Mouse (Mus musculus) CH12.LX (cell line): ENCODE data around the gene Fbxo10. TPM values are rescaled to one million over a fixed set of nuclear protein-coding genes. Genes with fewer than 3 reads are reported as not detected.

ENCODE experiments used
- DNase-seq: peaks from one replicate; pipeline ENCODE4 v3.0.0-alpha.2; 2013; ENCODE audit errors: extremely low read depth
- H3K27ac ChIP-seq: 2 replicates; pipeline ENCODE4 v1.5.1; 2012; ENCODE audit warnings: low read depth, mild to moderate bottlenecking, control low read depth, moderate library complexity; ENCODE audit not compliant: insufficient read depth
- H3K27me3 ChIP-seq: replicated peaks from 2 replicates; pipeline ENCODE3; 2012; ENCODE audit warnings: inconsistent platforms
- H3K36me3 ChIP-seq, 2 experiments: replicated peaks in 1 of 2; 2 replicates each; pipeline versions ENCODE3 to v1.6.1; 2012; ENCODE audit warnings: inconsistent platforms in 1 of 2, low read length in 1 of 2, mild to moderate bottlenecking in 1 of 2, mixed read lengths in 1 of 2, moderate library complexity in 1 of 2; ENCODE audit not compliant: control insufficient read depth in 1 of 2, insufficient read depth in 1 of 2
- H3K4me1 ChIP-seq, 2 experiments: 2 replicates each; pipeline ENCODE4 v1.6.1; 2012; ENCODE audit warnings: inconsistent platforms in 1 of 2, moderate library complexity in 1 of 2; ENCODE audit not compliant: insufficient read depth in 2 of 2, control insufficient read depth in 1 of 2
- H3K4me2 ChIP-seq: 2 replicates; pipeline ENCODE4 v1.6.1; 2012; ENCODE audit warnings: low read depth, mild to moderate bottlenecking, control low read depth; ENCODE audit not compliant: poor library complexity, insufficient read depth, severe bottlenecking
- H3K4me3 ChIP-seq, 3 experiments: fragments of 150-350 bp in 1 of 3; sonication (generic) in 1 of 3; replicated peaks in 1 of 3; 2 replicates each; pipeline versions ENCODE3 to v1.5.1; 2011 to 2012; ENCODE audit warnings: low read depth in 2 of 3, low read length in 2 of 3, mild to moderate bottlenecking in 2 of 3, moderate library complexity in 2 of 3, control low read depth in 1 of 3, improper control_type of control experiment in 1 of 3, inconsistent platforms in 1 of 3, mixed read lengths in 1 of 3; ENCODE audit not compliant: poor library complexity in 1 of 3
- H3K79me2 ChIP-seq: replicated peaks from 2 replicates; pipeline ENCODE4 v1.6.1; 2012; ENCODE audit warnings: mild to moderate bottlenecking, moderate library complexity; ENCODE audit not compliant: control insufficient read depth, poor library complexity, insufficient read depth, severe bottlenecking; ENCODE audit errors: extremely low read depth
- H3K9ac ChIP-seq: 2 replicates; pipeline ENCODE4 v1.6.1; 2012; ENCODE audit warnings: low read depth, mild to moderate bottlenecking, control low read depth, moderate library complexity; ENCODE audit not compliant: insufficient read depth
- H3K9me3 ChIP-seq: replicated peaks from 2 replicates; pipeline ENCODE3; 2012; ENCODE audit warnings: low read length, inconsistent platforms, mixed read lengths
- BHLHE40 ChIP-seq: IDR thresholded peaks from 2 replicates; pipeline ENCODE4 v1.6.1; 2011; ENCODE audit warnings: mild to moderate bottlenecking, low read depth, low read length, improper control_type of control experiment
- CHD1 ChIP-seq: IDR thresholded peaks from 2 replicates; pipeline ENCODE4 v1.6.1; 2012; ENCODE audit warnings: low read depth, low read length, improper control_type of control experiment, inconsistent platforms
- CHD2 ChIP-seq: IDR thresholded peaks from 2 replicates; pipeline ENCODE4 v1.6.1; 2011; ENCODE audit warnings: low read length, improper control_type of control experiment
- CTCF ChIP-seq, 2 experiments: IDR thresholded peaks in 1 of 2; conservative IDR thresholded peaks in 1 of 2; 2 replicates each; pipeline ENCODE4 v1.5.1; 2011 to 2012; ENCODE audit warnings: low read depth in 2 of 2, low read length in 2 of 2, improper control_type of control experiment in 1 of 2, inconsistent platforms in 1 of 2, mild to moderate bottlenecking in 1 of 2, moderate library complexity in 1 of 2
- E2F4 ChIP-seq: IDR thresholded peaks from 2 replicates; pipeline ENCODE4 v1.6.1; 2011; ENCODE audit warnings: low read depth, low read length, improper control_type of control experiment; ENCODE audit not compliant: insufficient replicate concordance
- ELF1 ChIP-seq: IDR thresholded peaks from 2 replicates; pipeline ENCODE4 v1.6.1; 2014; ENCODE audit warnings: low read depth, mild to moderate bottlenecking, inconsistent platforms, low read length, improper control_type of control experiment
- EP300 ChIP-seq: IDR thresholded peaks from 2 replicates; pipeline ENCODE4 v1.6.1; 2011; ENCODE audit warnings: low read length, improper control_type of control experiment
- ETS1 ChIP-seq: conservative IDR thresholded peaks from 2 replicates; pipeline ENCODE4 v1.6.1; 2012; ENCODE audit warnings: low read depth, mild to moderate bottlenecking, inconsistent platforms, low read length, improper control_type of control experiment, moderate library complexity
- GABPA ChIP-seq: IDR thresholded peaks from 2 replicates; pipeline ENCODE4 v1.6.1; 2012; ENCODE audit warnings: low read depth, low read length, improper control_type of control experiment, inconsistent platforms; ENCODE audit not compliant: insufficient replicate concordance
- HCFC1 ChIP-seq: IDR thresholded peaks from 2 replicates; pipeline ENCODE4 v1.6.1; 2012; ENCODE audit warnings: low read depth, mild to moderate bottlenecking, inconsistent platforms, low read length, improper control_type of control experiment
- IRF4 ChIP-seq: IDR thresholded peaks from 2 replicates; pipeline ENCODE4 v1.6.1; 2014; ENCODE audit warnings: low read depth, mild to moderate bottlenecking, inconsistent platforms, low read length, improper control_type of control experiment
- JUN ChIP-seq: IDR thresholded peaks from 2 replicates; pipeline ENCODE4 v1.6.1; 2011; ENCODE audit warnings: low read depth, mild to moderate bottlenecking, low read length, improper control_type of control experiment, moderate library complexity; ENCODE audit not compliant: insufficient read depth
- JUND ChIP-seq: conservative IDR thresholded peaks from 2 replicates; pipeline ENCODE4 v1.6.1; 2011; ENCODE audit warnings: low read depth, low read length, improper control_type of control experiment
- KAT2A ChIP-seq: IDR thresholded peaks from 2 replicates; pipeline ENCODE4 v1.6.1; 2012; ENCODE audit warnings: low read length, improper control_type of control experiment, inconsistent platforms; ENCODE audit not compliant: insufficient replicate concordance
- MAFK ChIP-seq: IDR thresholded peaks from 2 replicates; pipeline ENCODE4 v1.6.1; 2011; ENCODE audit warnings: low read length, improper control_type of control experiment; ENCODE audit not compliant: insufficient replicate concordance
- MAX ChIP-seq: IDR thresholded peaks from 2 replicates; pipeline ENCODE4 v1.6.1; 2011; ENCODE audit warnings: low read length, improper control_type of control experiment
- MAZ ChIP-seq: IDR thresholded peaks from 2 replicates; pipeline ENCODE4 v1.6.1; 2012; ENCODE audit warnings: low read depth, mild to moderate bottlenecking, inconsistent platforms, low read length, improper control_type of control experiment, moderate library complexity
- MEF2A ChIP-seq: IDR thresholded peaks from 2 replicates; pipeline ENCODE4 v1.6.1; 2014; ENCODE audit warnings: low read depth, mild to moderate bottlenecking, inconsistent platforms, low read length, improper control_type of control experiment, borderline replicate concordance
- MXI1 ChIP-seq: IDR thresholded peaks from 2 replicates; pipeline ENCODE4 v1.6.1; 2011; ENCODE audit warnings: mild to moderate bottlenecking, low read depth, low read length, improper control_type of control experiment
- MYC ChIP-seq: IDR thresholded peaks from 2 replicates; pipeline ENCODE4 v1.6.1; 2011; ENCODE audit warnings: low read depth, mild to moderate bottlenecking, improper control_type of control experiment, low read length
- NELFE ChIP-seq: IDR thresholded peaks from 2 replicates; pipeline ENCODE4 v1.6.1; 2011; ENCODE audit warnings: low read depth, low read length, improper control_type of control experiment
- NRF1 ChIP-seq: IDR thresholded peaks from 2 replicates; pipeline ENCODE4 v1.6.1; 2014; ENCODE audit warnings: low read depth, mild to moderate bottlenecking, inconsistent platforms, low read length, improper control_type of control experiment, moderate library complexity
- PAX5 ChIP-seq: IDR thresholded peaks from 2 replicates; pipeline ENCODE4 v1.6.1; 2012; ENCODE audit warnings: low read length, inconsistent platforms, mixed read lengths
- POLR2A ChIP-seq: IDR thresholded peaks from 2 replicates; pipeline ENCODE4 v1.6.1; 2011; ENCODE audit warnings: low read depth, mild to moderate bottlenecking, improper control_type of control experiment, low read length
- POLR2AphosphoS2 ChIP-seq: IDR thresholded peaks from 2 replicates; pipeline ENCODE4 v1.6.1; 2011; ENCODE audit warnings: low read depth, low read length, improper control_type of control experiment
- RAD21 ChIP-seq: IDR thresholded peaks from 2 replicates; pipeline ENCODE4 v1.6.1; 2011; ENCODE audit warnings: low read depth, mild to moderate bottlenecking, low read length, improper control_type of control experiment, moderate library complexity
- RCOR1 ChIP-seq: conservative IDR thresholded peaks from 2 replicates; pipeline ENCODE4 v1.6.1; 2012; ENCODE audit warnings: low read depth, mild to moderate bottlenecking, inconsistent platforms, low read length, improper control_type of control experiment
- SIN3A ChIP-seq: IDR thresholded peaks from 2 replicates; pipeline ENCODE4 v1.6.1; 2012; ENCODE audit warnings: low read length, improper control_type of control experiment, inconsistent platforms
- SMC3 ChIP-seq: IDR thresholded peaks from 2 replicates; pipeline ENCODE4 v1.6.1; 2011; ENCODE audit warnings: low read depth, low read length, improper control_type of control experiment
- TBP ChIP-seq: conservative IDR thresholded peaks from 2 replicates; pipeline ENCODE4 v1.6.1; 2011; ENCODE audit warnings: low read depth, low read length, improper control_type of control experiment
- TCF12 ChIP-seq: IDR thresholded peaks from 2 replicates; pipeline ENCODE4 v1.6.1; 2014; ENCODE audit warnings: low read depth, mild to moderate bottlenecking, inconsistent platforms, low read length, improper control_type of control experiment
- UBTF ChIP-seq: IDR thresholded peaks from 2 replicates; pipeline ENCODE4 v1.6.1; 2012; ENCODE audit warnings: low read depth, mild to moderate bottlenecking, inconsistent platforms, low read length, improper control_type of control experiment, moderate library complexity
- USF1 ChIP-seq: IDR thresholded peaks from 2 replicates; pipeline ENCODE4 v1.6.1; 2014; ENCODE audit warnings: low read depth, mild to moderate bottlenecking, inconsistent platforms, low read length, improper control_type of control experiment
- USF2 ChIP-seq: conservative IDR thresholded peaks from 2 replicates; pipeline ENCODE4 v1.6.1; 2011; ENCODE audit warnings: low read depth, low read length, improper control_type of control experiment
- ZC3H11A ChIP-seq: IDR thresholded peaks from 2 replicates; pipeline ENCODE4 v1.6.1; 2012; ENCODE audit warnings: low read depth, mild to moderate bottlenecking, inconsistent platforms, low read length, improper control_type of control experiment
- ZKSCAN1 ChIP-seq: IDR thresholded peaks from 2 replicates; pipeline ENCODE4 v1.6.1; 2012; ENCODE audit warnings: low read depth, inconsistent platforms, low read length, improper control_type of control experiment, borderline replicate concordance
- ZMIZ1 ChIP-seq: IDR thresholded peaks from 2 replicates; pipeline ENCODE4 v1.6.1; 2012; ENCODE audit warnings: low read depth, mild to moderate bottlenecking, inconsistent platforms, low read length, improper control_type of control experiment
- ZNF384 ChIP-seq: IDR thresholded peaks from 2 replicates; pipeline ENCODE4 v1.6.1; 2012; ENCODE audit warnings: low read depth, low read length, improper control_type of control experiment, inconsistent platforms
- dilution Hi-C: fragments of 300-500 bp; cut with MboI; formaldehyde crosslinking; loops from 2 replicates; pipeline ENCODE4 v1.14.3; 2020; ENCODE audit warnings: low sequenced_read_pairs; ENCODE audit not compliant: extremely low pct_unique_long_range_greater_than_20kb, extremely low pct_ligation_motif_present
- in situ Hi-C: fragments of 300-500 bp; cut with MboI; formaldehyde crosslinking; loops from 3 replicates; pipeline ENCODE4 v1.14.3; 2019; ENCODE audit warnings: low sequenced_read_pairs, low pct_ligation_motif_present, low pct_unique_long_range_greater_than_20kb, mixed read lengths
- polyA plus RNA-seq: library from polyadenylated mRNA; unstranded; fragments of >175 nt; gene quantifications from 2 replicates; pipeline ENCODE4 v1.2.1, GENCODE M21; 2012; ENCODE audit warnings: low read depth; ENCODE audit not compliant: insufficient read length
- total RNA-seq, 2 experiments: library from RNA; depleted of rRNA; stranded (reverse); fragments of 300-350 nt in 1 of 2; fragments of >200 nt in 1 of 2; gene quantifications; 2 replicates each; pipeline ENCODE4 v1.2.3; 2012 to 2014

Gene Fbxo10
- total and polyA plus RNA-seq, 3 experiments, result 0.39 to 1.4 (median 0.64) TPM

GRCm38 (mm10) chr4:45011581-45012104 lies 72.8 kb downstream of the Fbxo10 start:
- Histone ChIP-seq H3K27me3 (no peaks in the 10 kb centered on the region), H3K4me2 (peak overlapping the region; percentile 42; the same call in 1 of the 2 replicates), H3K27ac (peak overlapping the region; percentile 76), H3K4me3 (peak overlapping the region; percentile 66 to 95 (median 82)), H3K4me1 (peaks cover 6 to 23% of the 10 kb centered on the region in 2 experiments), H3K9ac (peak overlapping the region; percentile 51), H3K79me2 (peaks cover 9% of the 10 kb centered on the region), H3K36me3 (peaks cover 0 to 2% of the 10 kb centered on the region in 2 experiments), H3K9me3 (no peaks in the 10 kb centered on the region)
- DNase-seq, result peak; percentile 78
- TF ChIP-seq SIN3A (peak; percentile 84), MEF2A (peak; percentile 15; the same call in 1 of the 2 replicates), RAD21 (no peak), IRF4 (no peak; the same call in 1 of the 2 replicates), KAT2A (no peak), USF2 (no peak), CTCF (conservative IDR thresholded peaks at IDR 0.05 in 1 of 2, IDR thresholded peaks at IDR 0.05 in 1 of 2; ENCODE audit: low read depth in 2 of 2, low read length in 2 of 2) (no peak), MAZ (no peak), USF1 (no peak), GABPA (no peak), CHD1 (no peak), ZC3H11A (no peak), JUN (no peak), ZNF384 (no peak), HCFC1 (no peak), NRF1 (peak; percentile 68; the same call in 1 of the 2 replicates), UBTF (no peak), JUND (no peak), TCF12 (peak; percentile 54), PAX5 (no peak), MAFK (peak; percentile 89), EP300 (peak; percentile 38; the same call in 1 of the 2 replicates), MAX (peak; percentile 42), SMC3 (no peak), MYC (0 out of 2 replicates have a peak, but pooled peaks have one; percentile 30), ELF1 (no peak), RCOR1 (0 out of 2 replicates have a peak, but pooled peaks have one; percentile 23), ETS1 (peak; percentile 24; the same call in 1 of the 2 replicates), TBP (0 out of 2 replicates have a peak, but pooled peaks have one; percentile 62), NELFE (peak; percentile 67), BHLHE40 (no peak), CHD2 (no peak), ZMIZ1 (peak; percentile 86), E2F4 (no peak), MXI1 (no peak; the same call in 1 of the 2 replicates), POLR2A (no peak; the same call in 1 of the 2 replicates), ZKSCAN1 (no peak), POLR2AphosphoS2 (peak; percentile 34; the same call in 1 of the 2 replicates)
- in situ Hi-C loops (no loop called here), dilution Hi-C loops (no loop called here)
